Mouse (Mus musculus): ENCODE measurements around the gene Umad1. TPM values are rescaled to one million over a fixed set of nuclear protein-coding genes. Genes with fewer than 3 reads are reported as not detected.

Gene Umad1
- polyA plus RNA-seq, 2 experiments: 10.7 to 16.6 TPM

DNA sequence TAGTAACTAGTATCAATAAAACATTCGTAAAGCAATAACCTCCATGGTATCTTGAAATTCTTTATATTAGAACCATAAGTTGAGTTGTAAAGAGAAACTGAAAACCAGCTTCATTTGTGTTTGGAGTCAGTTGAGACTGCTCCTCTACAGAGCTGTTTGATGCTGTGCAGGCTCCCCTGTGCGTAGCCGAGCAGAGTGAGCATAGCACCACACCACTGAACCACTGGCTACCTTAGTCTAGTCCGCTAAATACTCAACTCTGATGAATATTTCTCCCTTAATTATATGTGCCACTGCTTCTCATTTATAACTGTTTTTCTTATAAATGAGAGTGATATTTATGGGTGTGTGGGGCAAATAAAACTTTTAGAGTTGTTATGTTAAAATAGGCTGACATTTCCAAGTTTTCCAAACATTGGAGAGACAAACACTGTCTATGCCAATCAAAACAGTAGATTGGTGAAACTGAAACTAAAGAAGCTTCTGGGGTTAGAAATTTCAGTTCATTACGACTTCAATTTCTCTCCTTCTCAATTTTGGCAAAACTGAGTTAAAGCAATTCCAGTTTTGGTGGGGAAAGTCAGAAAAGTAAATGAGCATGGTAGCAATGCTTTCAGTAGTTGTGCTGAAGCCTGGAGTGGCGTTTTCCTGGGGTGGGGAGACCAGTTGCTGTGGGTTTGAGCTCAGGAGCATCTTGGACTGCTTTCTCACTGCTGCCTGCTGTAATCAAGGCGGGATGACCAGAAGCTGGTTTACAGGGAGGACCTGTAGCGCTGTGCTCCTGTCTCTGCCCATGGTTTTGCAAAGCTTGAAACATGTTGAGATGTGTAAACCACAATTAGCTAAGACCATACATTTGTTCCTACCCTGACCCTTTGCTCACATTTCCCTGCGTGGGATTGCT, 77.7 kb downstream of the Umad1 start:
- 52% methylated on average over 9 of the region's 9 CpGs for WGBS
- peaks cover 4% of the 10 kb centered on the region; the same call in 1 of the 2 replicates for H3K4me1 ChIP-seq (ENCODE audit: control insufficient read depth, insufficient read depth, low read length)
- peak overlapping the region; percentile 18; the same call in 1 of the 2 replicates for H3K4me2 ChIP-seq (replicated peaks; ENCODE audit: low read depth, low read length, severe bottlenecking)
- no peaks in the 10 kb centered on the region for H3K36me3 ChIP-seq (ENCODE audit: control insufficient read depth, insufficient read depth, low read length)
- no peak overlapping the region for H3K4me3 ChIP-seq (replicated peaks; ENCODE audit: low read length)
- H3K9ac ChIP-seq (ENCODE audit: low read depth, low read length, severe bottlenecking): no peak overlapping the region
- H3K27me3 ChIP-seq (ENCODE audit: control insufficient read depth, insufficient read depth, low read length): no peaks in the 10 kb centered on the region
- ATAC-seq (ENCODE audit: low FRiP score, low read depth) (peak; percentile 63; the same call in 1 of the 2 replicates), DNase-seq (ENCODE audit: low spot score) (peak; percentile 24)
- no peaks in the 10 kb centered on the region for H3K9me3 ChIP-seq (ENCODE audit: control insufficient read depth, low read length)
- TF ChIP-seq POLR2A (IDR thresholded peaks at IDR 0.05; ENCODE audit: borderline replicate concordance, extremely low read depth, insufficient read depth, insufficient read length): no peak
- H3K27ac ChIP-seq (replicated peaks; ENCODE audit: low read depth, low read length): peak overlapping the region; percentile 28; the same call in 1 of the 2 replicates

DNA sequence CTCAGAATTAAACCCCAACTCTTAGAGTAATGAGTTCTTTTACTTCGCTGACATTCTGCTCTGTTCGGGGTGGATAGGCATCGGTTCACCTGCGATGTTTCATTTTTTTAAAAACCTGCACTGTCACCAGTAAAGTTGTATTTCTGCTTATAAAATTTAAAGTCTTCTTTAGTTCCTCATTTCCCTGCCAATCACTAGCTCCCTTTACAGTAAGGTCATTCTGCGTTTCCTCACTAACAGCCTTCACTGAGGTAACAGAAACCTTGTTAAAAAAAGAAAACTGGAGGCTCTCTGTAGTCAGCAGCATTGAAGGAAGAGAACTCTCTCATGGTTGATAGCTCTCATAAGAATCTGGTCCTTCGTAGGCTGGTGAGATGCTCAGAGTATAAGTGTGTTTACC, 80.4 kb downstream of the Umad1 start:
- Histone ChIP-seq H3K27me3 (ENCODE audit: control insufficient read depth, insufficient read depth, low read length) (no peaks in the 10 kb centered on the region), H3K36me3 (ENCODE audit: control insufficient read depth, insufficient read depth, low read length) (no peaks in the 10 kb centered on the region), H3K27ac (replicated peaks; ENCODE audit: low read depth, low read length) (no peak overlapping the region), H3K4me2 (replicated peaks; ENCODE audit: low read depth, low read length, severe bottlenecking) (no peak overlapping the region), H3K4me3 (replicated peaks; ENCODE audit: low read length) (no peak overlapping the region), H3K9ac (ENCODE audit: low read depth, low read length, severe bottlenecking) (no peak overlapping the region), H3K4me1 (ENCODE audit: control insufficient read depth, insufficient read depth, low read length) (peaks cover 4% of the 10 kb centered on the region; the same call in 1 of the 2 replicates), H3K9me3 (ENCODE audit: control insufficient read depth, low read length) (no peaks in the 10 kb centered on the region)
- DNase-seq (ENCODE audit: low spot score): no peak
- no peak for TF ChIP-seq POLR2A (IDR thresholded peaks at IDR 0.05; ENCODE audit: borderline replicate concordance, extremely low read depth, insufficient read depth, insufficient read length)
- WGBS: 78% methylated on average over 6 of the region's 6 CpGs
- no peak for ATAC-seq (ENCODE audit: low FRiP score, low read depth)

DNA sequence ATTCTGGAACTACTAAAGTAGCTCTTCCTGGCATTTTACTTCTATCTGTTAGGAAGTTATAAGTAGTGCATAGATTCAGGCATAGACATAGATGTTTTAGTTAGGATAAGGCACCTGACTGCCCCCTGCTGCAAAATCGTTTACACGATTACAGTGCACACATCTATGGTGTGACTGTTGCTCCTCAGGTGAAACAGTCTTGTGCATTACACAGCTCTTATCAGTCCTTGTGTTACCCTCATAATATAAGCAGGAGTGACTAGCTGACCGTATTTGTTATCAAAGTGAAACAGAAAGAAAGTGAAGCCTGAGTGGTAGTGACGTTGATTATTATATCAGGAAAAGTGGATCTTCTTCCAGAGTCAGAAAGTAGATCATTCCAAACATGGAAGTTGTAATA, 84.2 kb downstream of the Umad1 start:
- H3K4me2 ChIP-seq (replicated peaks; ENCODE audit: low read depth, low read length, severe bottlenecking): no peak overlapping the region
- no peak overlapping the region for H3K9ac ChIP-seq (ENCODE audit: low read depth, low read length, severe bottlenecking)
- no peaks in the 10 kb centered on the region for H3K36me3 ChIP-seq (ENCODE audit: control insufficient read depth, insufficient read depth, low read length)
- no peak overlapping the region for H3K4me3 ChIP-seq (replicated peaks; ENCODE audit: low read length)
- H3K9me3 ChIP-seq (ENCODE audit: control insufficient read depth, low read length): no peaks in the 10 kb centered on the region
- 92% methylated on average over 4 of the region's 4 CpGs for WGBS
- no peak for DNase-seq (ENCODE audit: low spot score)
- no peak for ATAC-seq (ENCODE audit: low FRiP score, low read depth)
- TF ChIP-seq POLR2A (IDR thresholded peaks at IDR 0.05; ENCODE audit: borderline replicate concordance, extremely low read depth, insufficient read depth, insufficient read length): no peak
- H3K27me3 ChIP-seq (ENCODE audit: control insufficient read depth, insufficient read depth, low read length): no peaks in the 10 kb centered on the region
- H3K27ac ChIP-seq (replicated peaks; ENCODE audit: low read depth, low read length): no peak overlapping the region
- H3K4me1 ChIP-seq (ENCODE audit: control insufficient read depth, insufficient read depth, low read length): no peaks in the 10 kb centered on the region

DNA sequence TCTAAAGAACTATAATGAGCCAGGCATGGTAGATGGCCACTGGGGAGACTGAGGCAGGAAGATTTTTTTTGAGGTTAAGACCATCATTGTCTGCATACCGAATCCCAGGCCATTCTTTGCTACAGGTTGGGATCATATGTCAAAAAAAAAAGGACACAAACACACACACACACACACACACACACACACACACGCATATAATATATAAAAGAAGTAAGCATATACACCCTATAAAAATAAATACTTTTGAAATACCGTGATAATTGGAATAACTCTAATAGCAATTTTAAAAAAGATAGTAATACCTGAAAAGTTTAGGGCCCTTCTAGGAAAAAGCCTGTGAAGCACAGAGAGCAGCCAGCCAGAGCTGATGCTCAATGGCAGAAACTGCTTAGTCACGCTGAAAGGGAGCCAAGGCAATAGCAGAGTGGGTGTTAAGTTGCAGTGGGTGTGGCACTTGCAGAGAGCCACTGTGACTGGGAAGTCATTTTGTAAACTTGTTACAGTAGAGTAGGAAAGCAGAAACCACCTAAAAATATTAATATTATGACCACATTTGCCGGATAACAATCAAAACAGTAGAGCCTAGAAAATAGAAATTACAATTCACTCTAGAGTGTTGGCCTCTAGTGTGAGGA, 86.2 kb downstream of the Umad1 start:
- no peak for TF ChIP-seq POLR2A (IDR thresholded peaks at IDR 0.05; ENCODE audit: borderline replicate concordance, extremely low read depth, insufficient read depth, insufficient read length)
- no peak overlapping the region for H3K4me3 ChIP-seq (replicated peaks; ENCODE audit: low read length)
- 68% methylated on average over 5 of the region's 5 CpGs for WGBS
- H3K27me3 ChIP-seq (ENCODE audit: control insufficient read depth, insufficient read depth, low read length): no peaks in the 10 kb centered on the region
- H3K27ac ChIP-seq (replicated peaks; ENCODE audit: low read depth, low read length): no peak overlapping the region
- DNase-seq (ENCODE audit: low spot score) (peak; percentile 71), ATAC-seq (ENCODE audit: low FRiP score, low read depth) (0 out of 2 replicates have a peak, but pooled peaks have one; percentile 57)
- peaks cover 4% of the 10 kb centered on the region; the same call in 1 of the 2 replicates for H3K4me1 ChIP-seq (ENCODE audit: control insufficient read depth, insufficient read depth, low read length)
- H3K4me2 ChIP-seq (replicated peaks; ENCODE audit: low read depth, low read length, severe bottlenecking): no peak overlapping the region
- H3K9me3 ChIP-seq (ENCODE audit: control insufficient read depth, low read length): no peaks in the 10 kb centered on the region
- no peaks in the 10 kb centered on the region for H3K36me3 ChIP-seq (ENCODE audit: control insufficient read depth, insufficient read depth, low read length)
- no peak overlapping the region for H3K9ac ChIP-seq (ENCODE audit: low read depth, low read length, severe bottlenecking)

- DNase-seq (ENCODE audit: low spot score) (no peak), ATAC-seq (ENCODE audit: low FRiP score, low read depth) (no peak)
- Histone ChIP-seq H3K4me1 (ENCODE audit: control insufficient read depth, insufficient read depth, low read length) (peaks cover 10% of the 10 kb centered on the region), H3K4me3 (replicated peaks; ENCODE audit: low read length) (no peak overlapping the region), H3K27ac (replicated peaks; ENCODE audit: low read depth, low read length) (no peak overlapping the region), H3K36me3 (ENCODE audit: control insufficient read depth, insufficient read depth, low read length) (no peaks in the 10 kb centered on the region), H3K4me2 (replicated peaks; ENCODE audit: low read depth, low read length, severe bottlenecking) (no peak overlapping the region), H3K9me3 (ENCODE audit: control insufficient read depth, low read length) (no peaks in the 10 kb centered on the region), H3K27me3 (ENCODE audit: control insufficient read depth, insufficient read depth, low read length) (no peaks in the 10 kb centered on the region), H3K9ac (ENCODE audit: low read depth, low read length, severe bottlenecking) (no peak overlapping the region)
- TF ChIP-seq POLR2A (IDR thresholded peaks at IDR 0.05; ENCODE audit: borderline replicate concordance, extremely low read depth, insufficient read depth, insufficient read length): no peak
- 82% methylated on average over 2 of the region's 2 CpGs for WGBS
Measured at GRCm38 (mm10) chr6:8347154-8347553, 88.1 kb downstream of the Umad1 start.
